Mouse (Mus musculus) 416B (cell line): ENCODE results near the gene Ssbp4.
A peak's percentile ranks its signal among the peaks of the same experiment; 100 is the strongest.

ENCODE experiments used
- DNase-seq: peaks from one replicate; pipeline ENCODE4 v3.0.0; 2011; ENCODE audit warnings: low read depth

The Ssbp4 gene

DNA sequence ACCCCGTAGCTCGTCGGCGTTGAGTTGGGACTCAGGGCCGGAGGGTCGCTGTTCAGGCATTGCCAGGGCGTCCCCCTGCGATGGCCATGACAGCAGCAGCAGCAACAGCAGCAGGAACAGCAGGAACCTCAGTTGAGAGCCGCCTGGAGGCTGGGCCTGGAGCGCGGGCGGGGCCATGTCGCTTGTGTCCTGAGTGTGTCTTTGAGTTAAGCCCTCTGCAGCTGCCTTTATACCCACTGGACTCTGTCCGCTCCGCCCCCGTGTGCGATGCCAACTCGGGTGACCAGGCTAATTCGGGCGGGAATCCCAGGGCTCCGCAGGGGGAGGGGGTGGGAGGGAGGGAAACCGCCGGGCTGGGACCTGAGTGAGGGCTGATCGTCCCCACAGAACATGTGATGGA lies 22.8 kb upstream of the Ssbp4 start:
- DNase-seq = peak; percentile 74

DNA sequence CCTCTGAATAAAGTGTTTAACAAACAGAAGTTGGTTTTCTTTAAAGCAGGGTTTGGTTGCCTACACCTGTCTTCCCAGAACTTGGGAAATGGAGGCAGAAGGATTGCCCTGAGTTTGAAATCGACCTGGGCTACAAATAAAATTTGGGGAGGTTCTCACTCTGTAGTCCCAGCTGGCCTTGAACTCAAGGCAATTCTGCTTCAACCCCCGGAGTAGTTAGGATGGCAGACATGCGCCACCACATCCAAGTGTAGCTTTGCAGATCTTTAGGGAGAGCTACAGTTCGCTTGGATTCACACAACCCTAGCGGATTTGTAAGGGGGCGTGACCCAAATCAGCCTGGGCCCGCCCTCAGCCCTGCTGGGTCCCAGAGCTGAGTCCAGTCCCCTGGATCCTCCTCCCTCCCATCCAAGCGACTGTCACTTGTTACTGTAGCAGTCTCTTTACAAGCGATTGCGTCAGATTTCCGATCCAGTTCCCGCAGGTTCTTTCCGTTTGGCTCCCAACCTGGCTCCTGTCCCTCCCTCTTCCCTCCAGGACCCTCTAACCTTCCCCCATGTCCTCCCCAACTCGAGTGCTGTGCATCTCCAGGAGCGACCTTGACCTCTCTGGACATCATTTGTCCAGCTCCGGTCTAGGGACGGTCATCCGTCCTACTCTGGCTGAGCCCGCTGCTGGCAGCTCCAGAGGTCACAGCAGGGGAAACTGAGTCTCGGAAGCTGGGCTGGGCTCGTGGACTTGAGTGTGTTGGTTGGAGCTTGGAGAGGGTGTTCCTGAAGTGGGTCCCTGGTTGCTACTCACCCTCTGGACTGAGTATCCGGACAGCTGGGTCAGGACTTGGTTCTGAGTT lies 22.1 kb upstream of the Ssbp4 start:
- peak; percentile 92 for DNase-seq

DNA sequence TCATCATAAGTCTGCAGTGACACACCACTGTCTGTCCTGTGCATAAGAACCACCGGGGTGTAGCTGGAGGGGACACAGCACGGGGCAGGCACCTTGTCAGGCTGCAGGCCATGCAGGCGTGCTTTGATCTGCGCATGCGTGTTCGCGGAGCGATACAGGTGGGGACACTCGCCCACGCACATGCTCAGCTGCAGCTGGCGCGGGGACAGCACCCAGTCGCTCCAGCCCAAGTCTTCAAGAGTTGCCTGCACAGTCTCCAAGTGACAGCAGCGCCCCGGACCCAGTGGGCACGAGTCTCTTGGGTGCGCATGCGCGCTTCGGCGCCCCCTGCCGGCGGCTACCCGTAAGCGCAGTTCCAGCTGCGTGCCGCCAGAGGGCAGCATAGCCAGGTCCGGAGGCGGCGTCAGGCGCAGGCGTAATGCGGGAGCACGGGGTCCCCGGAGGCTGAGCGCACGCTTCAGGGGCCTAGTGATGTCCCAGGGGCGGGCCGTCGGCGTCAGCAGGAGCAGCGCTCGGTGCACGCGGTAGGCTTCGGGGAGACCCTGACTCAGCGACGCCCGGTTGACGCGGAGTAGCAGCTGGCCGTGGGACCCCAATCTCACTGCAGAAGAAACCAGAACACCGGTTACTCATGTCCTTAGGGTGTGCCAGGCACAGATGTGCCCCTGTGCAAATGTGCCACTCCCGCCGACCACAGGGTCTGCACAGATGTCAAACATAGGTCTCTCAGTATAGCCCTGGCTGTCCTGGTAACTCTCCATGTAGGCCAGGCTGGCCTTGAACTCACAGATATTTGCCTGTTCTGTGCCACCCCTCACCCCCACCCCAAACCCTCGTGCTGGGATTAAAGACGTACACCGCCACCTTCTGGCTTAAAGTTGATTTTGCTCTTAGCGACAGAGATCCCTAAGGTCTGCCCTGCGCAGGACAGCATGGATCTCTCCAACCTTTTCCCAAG lies 21.2 kb upstream of the Ssbp4 start:
- peak; percentile 94 for DNase-seq

DNA sequence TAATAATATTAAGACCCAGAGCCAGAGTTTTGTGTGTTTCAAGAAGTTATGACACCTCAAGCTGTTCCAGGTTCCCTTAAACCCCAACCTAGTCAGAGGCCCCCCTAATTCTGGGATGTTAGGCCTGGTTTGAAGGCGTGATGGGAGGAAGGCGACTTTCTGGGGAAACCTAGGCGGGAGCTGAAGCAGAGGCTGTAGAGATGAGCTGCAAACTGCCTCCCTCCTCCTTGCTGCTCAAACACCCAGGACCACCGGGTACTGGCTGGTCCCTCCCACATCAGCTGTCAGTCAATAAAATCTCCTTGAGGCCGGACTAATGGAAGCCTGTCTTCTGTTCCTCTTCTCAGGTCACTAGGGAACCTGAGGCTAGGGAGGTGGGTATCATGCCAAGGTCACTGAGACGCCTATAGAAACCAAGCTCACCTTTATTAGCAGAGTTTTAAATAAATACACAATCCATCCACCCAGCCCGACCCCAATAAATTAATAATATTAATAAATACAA lies 20.4 kb upstream of the Ssbp4 start:
- no peak for DNase-seq

- DNase-seq = peak; percentile 70
Measured at GRCm38 (mm10) chr8:70627041-70627440, 18.4 kb upstream of the Ssbp4 start.

DNA sequence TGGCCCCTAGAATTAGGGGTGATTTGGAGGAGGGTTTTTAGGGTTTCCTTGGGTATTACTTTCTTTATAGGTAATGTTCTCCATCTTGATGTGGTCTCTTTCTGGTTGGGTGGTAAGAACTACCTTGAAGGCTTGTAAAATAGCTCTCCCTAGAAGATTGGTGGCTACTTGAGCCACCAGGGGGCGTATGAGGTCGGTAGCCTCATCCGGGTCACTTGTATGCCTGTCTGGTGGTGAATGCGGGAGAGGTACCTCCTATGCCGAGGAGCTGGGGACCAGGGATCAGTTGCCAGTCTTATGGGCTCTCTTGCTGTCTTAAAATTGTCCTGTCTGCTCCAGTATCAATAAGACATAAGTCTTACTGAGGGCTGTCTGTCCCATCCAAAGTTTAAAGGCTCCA lies 16.4 kb upstream of the Ssbp4 start:
- peak; percentile 69 for DNase-seq

DNA sequence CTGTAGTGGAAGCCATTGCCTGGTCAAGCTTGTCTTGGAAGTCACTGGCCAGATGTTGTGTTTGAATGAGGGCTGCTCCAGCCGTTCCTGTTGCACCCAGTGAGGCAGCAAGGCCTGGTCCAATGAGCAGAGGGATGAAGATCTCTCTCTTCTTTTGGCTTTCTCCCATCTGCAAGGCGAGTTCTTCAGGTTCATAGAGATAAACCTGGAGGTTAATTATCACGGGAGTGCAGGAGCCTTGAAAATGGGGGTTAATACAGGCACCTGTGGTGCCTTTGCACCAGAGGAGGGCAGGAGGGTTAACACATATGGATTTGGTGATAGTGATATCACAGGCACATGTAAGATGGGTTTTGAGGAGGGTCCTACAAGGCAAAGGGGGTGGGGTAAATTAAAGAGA lies 13.5 kb upstream of the Ssbp4 start:
- DNase-seq = no peak

- DNase-seq = peak; percentile 98
Measured at GRCm38 (mm10) chr8:70618888-70619334, 10.2 kb upstream of the Ssbp4 start.

DNA sequence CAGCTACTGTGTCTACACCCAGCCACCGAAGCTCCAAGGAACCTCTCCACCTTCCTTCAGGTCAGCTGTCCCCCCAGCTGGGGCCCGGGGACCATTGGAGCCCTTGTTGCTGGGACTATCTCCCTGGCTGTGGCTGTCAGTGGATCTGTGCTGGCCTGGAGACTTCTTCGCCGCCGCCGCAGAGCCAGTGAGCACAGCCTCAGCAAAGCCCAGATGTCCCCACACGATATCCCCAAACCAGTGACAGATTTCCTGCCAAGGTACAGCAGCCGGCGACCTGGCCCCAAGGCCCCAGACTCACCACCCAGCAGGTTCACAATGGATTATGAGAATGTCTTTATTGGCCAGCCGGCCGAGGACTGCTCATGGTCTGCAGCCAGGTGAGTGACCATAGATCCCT lies 9.3 kb upstream of the Ssbp4 start:
- DNase-seq = peak; percentile 41

DNA sequence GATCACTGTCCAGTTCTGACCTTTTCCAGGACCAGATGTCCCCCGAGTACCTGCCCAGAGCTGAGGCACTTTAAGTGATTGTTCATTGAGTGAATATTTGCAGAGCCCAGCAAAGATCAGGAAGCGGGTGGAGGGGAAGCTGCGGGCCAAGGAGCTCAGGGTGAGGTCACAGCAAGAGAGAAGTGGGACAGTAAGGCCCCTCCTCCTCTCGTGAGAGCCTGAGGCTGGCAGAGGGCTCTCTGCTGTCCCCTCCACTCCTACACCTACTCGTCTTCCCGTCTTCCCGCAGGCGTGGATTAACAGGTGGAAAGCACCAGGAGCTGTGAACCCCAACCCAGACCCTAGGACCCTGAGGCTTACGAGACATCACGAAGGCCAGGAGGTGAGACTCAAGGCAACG lies 8.0 kb upstream of the Ssbp4 start:
- DNase-seq = peak; percentile 62

DNA sequence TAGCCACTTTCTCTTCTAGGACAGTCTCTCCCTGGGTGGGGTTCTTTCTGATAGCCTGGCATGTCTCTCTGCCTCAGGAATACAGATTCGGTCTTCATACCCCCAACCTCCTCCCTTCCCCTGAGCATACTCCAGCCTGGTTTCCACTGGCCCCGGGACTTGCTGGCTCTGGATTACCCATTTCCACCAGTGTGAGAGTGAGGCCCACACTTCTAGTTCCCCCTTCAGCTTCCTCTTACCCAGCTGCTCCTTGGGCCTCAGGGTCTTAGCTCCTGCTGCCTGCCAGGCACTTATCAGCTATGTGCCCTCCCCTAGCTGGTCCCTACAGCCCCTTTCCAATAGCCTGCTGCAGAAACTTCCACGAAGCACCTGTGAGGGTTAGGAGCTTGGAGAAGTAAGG lies 7.2 kb upstream of the Ssbp4 start, which contains the start of gene Lrrc25:
Gene Lrrc25, plus strand, starts transcription at position 262 of the 400 bp plus-strand sequence.
- DNase-seq = no peak

GRCm38 (mm10) chr8:70615281-70615680 lies 6.6 kb upstream of the Ssbp4 start:
- no peak for DNase-seq

DNA sequence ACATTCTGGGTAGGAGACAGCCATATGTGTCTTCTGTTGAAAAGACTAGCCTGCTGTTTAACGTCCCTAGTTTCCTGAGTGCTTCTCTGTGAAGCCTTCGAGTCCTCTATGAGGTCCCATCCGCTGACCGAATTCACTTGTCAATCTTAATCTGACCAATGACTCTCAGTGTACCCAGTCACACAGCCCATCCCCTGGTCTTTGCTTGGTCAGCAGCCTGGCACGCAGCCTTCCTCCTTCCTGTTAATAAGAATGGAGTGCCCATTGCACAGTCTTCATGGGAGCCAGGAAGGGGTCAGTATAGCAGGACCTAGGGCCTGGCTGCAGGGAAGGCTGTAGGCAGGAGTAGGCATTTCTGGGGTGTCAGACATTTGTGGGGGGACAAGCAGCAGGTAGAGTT lies 5.8 kb upstream of the Ssbp4 start:
- DNase-seq = peak; percentile 33

GRCm38 (mm10) chr8:70613763-70614162 lies 5.1 kb upstream of the Ssbp4 start:
- no peak for DNase-seq

DNA sequence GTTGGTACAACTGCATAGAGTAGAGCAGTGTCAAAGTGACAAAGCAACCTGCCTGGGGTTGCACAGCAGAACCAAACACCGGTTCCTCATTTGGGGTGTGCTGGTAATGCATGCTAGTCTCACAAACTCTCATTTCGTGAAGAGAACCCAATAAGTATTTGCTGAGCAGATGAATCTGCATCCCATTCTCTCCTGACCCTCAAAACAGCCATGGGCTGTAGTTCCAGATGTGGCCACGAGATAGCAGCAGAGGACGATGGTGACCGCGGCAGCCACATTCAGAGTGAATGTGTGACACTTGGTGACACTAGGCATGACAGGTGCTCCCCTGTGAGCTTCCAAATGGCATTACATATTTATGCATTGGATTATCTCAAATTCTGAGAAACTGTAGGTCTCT lies 3.2 kb upstream of the Ssbp4 start:
- peak; percentile 93 for DNase-seq

GRCm38 (mm10) chr8:70610796-70611771 lies 2.4 kb upstream of the Ssbp4 start:
- peak; percentile 84 for DNase-seq

- DNase-seq = peak; percentile 96
Measured at GRCm38 (mm10) chr8:70609849-70610795, 1.4 kb upstream of the Ssbp4 start.

DNA sequence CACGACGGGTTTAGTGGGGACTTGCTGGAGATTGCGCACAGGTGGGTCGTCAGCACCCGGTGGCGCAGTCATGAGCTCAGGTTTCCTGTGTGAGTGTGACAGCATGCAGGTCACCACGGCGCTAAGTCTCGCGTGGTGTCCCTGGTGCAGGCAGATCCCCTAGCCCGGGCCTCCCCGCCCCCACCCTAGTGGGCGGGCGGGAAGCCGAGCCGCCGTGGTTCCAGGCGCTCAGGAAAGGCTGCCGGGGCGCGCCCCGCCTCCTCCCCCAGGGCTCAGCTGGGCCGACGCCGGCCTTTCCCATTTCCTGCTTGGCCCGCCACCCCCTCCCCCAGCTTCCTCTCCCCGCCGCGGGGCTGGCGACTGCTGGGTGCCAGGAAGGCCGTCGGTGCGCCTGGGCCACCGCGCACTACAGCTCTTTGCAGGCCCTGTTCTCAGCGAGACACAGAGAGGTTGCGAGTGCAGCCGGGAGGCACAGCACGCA lies 736 bp upstream of the Ssbp4 start:
- DNase-seq = peak; percentile 94

GRCm38 (mm10) chr8:70607898-70608748 lies 549 bp downstream of the Ssbp4 start:
- peak; percentile 90 for DNase-seq
